Mouse (Mus musculus) kidney, postnatal 4 days (tissue): Measurements from ENCODE around the gene Rnf135.
"Not testable (repeated sequence)": the region's sequence is repeated elsewhere in the genome, so short reads cannot be mapped to it uniquely, and the experiment has no call there.

Source experiments
- DNase-seq, 2 experiments: peaks; one replicate each; pipeline ENCODE4 v3.0.0; 2021; ENCODE audit warnings: mixed read lengths in 2 of 2

Gene Rnf135

DNA sequence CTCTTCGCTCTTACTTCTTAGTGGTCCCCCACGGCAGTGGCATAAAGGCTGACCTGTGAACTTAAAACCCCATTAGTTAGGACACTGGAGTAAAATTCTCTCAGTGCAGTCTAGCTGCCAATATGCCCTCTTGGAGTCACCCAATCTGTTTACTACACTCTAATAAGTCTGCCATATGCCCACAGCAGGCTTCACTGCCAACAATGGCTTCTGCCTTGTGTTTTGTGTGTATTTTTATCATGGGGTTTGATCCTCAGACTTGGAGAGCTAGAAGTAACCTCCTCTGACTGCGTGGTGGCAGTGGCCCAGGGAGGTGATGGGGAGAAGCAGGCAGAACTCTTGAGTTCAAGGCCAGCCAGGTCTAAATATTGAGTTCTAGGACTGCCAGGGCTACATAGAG, 20.4 kb downstream of the Rnf135 start:
- no peak for DNase-seq

DNA sequence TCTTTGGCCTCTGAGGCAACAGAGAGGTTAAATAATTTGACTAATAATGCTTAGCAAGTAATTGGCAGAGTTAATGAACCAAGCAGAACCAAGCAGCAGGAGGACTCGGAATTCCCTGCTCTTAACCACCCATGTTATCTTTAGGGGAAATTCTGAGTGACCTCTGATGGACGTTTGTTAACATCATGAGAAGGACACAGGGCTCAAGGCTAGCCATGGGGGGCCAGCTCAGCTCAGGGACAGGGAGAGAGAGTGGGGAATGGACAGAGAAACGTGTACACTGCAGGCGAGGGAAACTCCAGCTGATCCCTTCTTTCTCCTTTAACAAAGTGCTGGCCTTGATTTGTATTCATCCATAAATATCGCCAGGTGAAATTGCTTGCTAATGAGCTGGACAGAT, 21.3 kb downstream of the Rnf135 start:
- DNase-seq = no peak

DNA sequence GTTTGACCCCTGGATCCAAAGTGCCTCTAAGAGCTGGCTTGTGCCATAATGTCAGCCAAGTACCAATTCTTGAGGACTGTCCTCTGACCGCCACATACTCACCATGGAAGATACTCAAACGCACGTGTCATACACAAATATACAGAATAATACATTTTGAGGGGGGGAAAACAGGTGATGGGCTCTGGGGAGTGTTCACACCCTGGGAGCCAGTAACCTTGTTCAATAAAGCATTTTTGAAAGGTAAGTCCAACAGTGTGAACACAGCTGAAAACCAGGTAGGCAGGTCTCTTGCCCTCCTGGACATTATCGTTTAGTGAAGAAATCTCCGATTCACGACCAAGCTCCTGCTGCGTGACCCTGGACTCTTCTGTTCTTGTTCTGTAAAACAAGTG, 24.8 kb downstream of the Rnf135 start:
- no peak for DNase-seq

DNA sequence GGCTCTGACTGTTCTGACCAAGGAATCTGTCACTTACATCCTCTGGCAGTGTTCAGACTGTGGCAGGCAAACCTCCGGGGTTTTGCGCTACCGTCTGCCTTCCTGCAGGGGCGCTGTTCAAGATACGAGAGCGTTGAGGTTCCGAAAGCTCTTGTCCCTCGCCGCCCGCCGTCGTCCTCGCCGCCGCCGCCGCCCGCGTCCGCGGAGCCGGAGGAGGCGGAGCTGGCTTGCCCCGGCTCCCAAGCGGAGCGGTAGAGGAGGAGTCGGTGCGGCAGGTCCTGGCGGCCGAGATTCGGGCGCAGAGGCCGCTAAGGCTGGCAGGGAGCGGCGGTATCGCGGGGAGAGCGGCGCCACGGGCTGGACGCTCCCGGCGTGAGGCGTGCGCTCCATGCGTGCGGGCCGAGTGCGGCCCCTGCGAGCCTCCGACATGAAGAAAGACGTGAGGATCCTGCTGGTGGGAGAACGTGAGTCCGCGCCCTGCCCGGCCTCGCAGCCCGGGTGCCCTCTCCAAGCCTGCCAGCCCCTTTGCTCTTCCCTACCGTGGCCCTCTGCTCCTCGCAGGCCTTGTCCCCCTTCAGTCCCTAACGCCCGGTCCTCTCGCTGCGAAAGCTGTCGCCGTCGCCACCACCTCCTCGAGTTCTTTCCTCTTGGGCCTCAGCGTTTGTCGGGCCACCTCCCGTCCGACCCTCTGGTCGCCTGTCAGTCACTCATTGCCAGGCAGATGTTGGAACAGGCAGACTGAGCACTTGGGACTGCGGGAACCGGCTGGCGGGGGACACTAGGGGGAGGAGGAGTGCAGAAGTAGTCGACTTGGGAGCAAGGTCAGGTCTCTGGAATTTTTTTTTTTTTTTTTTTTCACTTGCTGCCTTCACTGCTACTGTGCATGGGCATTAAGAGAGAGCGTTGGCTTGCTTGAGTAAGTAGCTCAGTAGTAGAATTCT, 25.5 kb downstream of the Rnf135 start, which contains the start of gene Rhot1:
Gene Rhot1 (plus strand): TSS at position 160 of the 941 bp plus-strand sequence.
- DNase-seq = peak; percentile 98

DNA sequence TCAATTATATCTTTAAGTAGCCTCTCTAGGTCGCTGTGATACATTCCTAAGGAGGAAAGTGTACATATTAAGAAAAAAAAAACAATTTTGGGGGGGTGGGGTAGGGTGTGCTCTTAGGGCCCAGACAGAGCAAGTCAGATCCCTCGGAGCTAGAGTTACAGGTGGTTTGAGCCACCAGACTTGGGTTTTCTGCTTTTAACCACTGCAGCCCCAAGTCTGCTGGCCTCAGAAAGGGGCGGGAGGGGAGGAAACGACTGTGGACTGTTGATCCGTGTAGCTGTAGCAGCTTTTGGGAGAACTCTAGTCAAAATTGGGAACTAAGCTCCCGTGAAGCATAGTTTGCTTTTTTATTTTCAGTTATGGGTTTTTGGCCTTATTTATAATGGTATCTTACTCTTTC, 26.7 kb downstream of the Rnf135 start:
- DNase-seq = no peak

GRCm38 (mm10) chr11:80212282-80212681, 28.6 kb downstream of the Rnf135 start:
- DNase-seq = no peak

DNA sequence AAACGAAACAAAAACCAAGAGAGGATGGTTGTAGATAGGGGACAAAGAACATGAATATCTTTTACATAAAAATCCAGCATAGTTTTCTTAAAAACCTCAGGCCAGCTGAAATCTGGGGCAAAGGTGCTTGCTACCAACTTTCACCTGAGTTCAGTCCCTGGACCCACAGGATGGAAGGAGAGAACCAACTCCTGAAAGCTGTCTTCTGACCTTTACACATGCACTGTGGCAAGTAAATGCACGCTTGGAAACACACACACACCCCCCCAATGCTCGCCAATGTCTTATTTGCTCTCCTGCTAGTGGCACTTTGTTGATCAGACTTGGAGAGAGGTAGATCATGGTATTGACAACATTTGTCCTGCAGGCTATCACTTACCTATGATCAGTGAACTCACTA, 31.6 kb downstream of the Rnf135 start:
- peak in 1 of 2 experiments; percentile 6 for DNase-seq

DNA sequence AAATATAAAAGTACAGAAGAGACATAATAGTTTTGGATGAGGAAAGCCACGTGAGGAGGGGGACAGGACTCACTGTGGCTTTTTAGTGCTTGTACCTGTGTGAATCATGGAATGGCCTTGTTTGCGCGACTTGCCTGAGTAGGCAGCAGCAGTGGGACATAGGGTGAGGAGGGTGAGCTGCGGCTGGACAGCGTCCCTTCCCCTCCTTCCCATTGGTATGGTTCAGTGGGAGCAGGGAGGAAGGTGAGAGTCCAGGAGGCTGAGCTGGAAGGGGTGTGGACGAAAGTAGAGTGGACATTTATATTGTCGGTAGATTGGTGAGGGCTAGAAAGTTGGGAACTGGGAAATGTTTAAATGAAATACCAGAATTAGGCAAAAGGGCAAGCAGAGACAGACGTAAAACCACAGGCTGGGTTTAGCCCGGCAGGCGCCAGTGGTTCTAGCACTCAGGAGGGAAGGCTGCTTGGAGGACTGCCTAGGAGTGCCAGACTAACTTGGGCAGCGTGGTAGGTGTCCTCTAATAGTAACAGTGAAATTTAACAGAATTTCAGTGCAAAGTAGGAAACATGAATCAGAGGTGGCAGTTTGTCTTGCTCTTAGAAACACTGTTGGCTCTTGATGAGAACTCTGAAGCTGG, 35.1 kb downstream of the Rnf135 start:
- DNase-seq = peak in 1 of 2 experiments; percentile 11

DNA sequence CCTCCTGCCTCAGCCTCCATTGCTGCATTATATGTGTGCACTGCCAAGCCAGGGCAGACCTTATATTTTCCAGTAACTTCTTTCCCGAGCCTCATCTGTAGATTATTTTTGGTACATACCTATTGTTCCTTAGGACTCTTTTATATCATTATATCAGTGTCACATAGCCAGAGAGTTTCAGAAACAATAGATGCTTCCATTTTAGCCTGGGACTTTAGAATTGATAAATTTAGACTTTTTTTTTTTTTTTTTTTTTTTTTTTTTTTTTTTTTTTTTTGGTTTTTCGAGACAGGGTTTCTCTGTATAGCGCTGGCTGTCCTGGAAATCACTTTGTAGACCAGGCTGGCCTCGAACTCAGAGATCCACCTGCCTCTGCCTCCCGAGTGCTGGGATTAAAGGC, 46.4 kb downstream of the Rnf135 start:
- DNase-seq = not testable (repeated sequence)

- DNase-seq = no peak
These were observed 53.6 kb downstream of the Rnf135 start for GRCm38 (mm10) chr11:80237278-80237677.

DNA sequence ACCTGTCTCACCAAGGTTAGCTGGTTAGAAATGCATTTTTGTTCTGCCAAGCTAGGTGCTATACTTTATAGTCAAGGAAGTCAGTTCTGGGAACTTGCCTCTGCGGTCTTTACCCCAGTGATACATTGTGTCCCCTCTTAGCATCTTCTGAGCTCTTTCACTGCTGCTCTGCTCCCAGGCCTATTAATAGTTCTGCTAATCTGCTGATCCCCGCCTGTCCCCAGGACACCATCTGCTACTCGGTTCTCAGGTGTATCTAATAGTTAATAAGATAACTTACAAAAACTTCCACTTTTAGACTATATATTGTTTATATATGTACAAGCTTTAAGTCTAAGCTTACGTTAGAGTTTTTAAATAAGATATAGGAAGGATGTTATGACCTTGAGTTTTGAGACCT, 54.7 kb downstream of the Rnf135 start:
- no peak for DNase-seq

DNA sequence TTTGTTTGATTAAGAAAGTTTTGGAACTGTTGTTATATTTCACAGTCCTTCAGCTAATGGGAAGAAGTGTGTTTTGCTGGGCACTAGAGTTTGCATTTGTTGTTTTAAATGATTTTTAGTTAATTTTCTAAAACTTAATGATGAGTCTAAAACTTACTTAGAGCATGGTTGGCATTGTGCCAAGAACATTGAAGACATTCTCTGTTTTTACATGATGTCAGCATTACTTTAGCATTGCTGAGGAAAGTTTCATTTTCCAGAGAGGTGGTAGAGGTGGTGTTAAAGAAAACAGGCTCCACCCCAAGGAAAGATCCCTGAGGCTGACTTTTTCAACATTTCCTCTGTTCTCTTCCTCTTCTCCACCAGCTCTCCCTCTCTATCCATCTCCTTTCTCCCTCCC, 63.4 kb downstream of the Rnf135 start:
- DNase-seq = no peak

GRCm38 (mm10) chr11:80248531-80248930, 64.9 kb downstream of the Rnf135 start:
- DNase-seq = no peak
